Mouse (Mus musculus) retina, adult 2 months (tissue): Measurements from ENCODE around the gene Eif4g1.
A peak's percentile ranks its signal among the peaks of the same experiment; 100 is the strongest.

Experiments used
- DNase-seq: peaks from one replicate; pipeline ENCODE4 v3.0.0-alpha.2; 2012; ENCODE audit warnings: low read depth, low spot score

The Eif4g1 gene

DNA sequence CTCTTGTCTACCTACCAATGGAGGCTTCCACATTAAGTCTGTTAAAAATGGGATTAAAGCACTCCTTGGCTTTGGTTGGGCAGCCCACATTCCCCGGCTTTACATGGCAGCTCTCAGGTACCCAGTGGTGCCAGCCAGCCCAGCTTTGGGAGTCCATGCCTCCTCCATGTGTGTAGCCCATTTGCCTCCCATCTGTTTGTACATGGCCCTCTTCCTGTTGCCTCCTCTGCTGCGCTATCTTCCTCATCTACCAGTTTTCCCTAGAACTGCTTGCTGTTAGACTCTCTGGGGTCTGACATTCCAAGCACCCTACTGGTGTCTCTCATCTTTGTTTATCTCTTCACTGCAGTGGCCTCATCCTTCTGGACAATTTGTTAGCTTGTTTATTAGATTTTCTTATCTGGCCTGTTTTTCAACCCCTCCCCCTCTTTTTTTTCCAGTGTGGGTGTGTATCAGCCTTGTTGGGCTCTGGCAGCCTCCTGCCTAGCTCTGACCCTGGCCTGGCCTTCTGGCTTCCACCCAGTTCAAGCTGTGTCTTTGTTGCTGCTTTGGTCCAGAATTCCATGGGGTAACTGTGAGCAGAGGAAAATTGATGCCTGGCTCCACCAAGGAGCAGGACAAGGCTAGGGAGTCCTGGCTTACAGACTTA is 38.4 kb downstream of the Eif4g1 start:
- DNase-seq: no peak

DNA sequence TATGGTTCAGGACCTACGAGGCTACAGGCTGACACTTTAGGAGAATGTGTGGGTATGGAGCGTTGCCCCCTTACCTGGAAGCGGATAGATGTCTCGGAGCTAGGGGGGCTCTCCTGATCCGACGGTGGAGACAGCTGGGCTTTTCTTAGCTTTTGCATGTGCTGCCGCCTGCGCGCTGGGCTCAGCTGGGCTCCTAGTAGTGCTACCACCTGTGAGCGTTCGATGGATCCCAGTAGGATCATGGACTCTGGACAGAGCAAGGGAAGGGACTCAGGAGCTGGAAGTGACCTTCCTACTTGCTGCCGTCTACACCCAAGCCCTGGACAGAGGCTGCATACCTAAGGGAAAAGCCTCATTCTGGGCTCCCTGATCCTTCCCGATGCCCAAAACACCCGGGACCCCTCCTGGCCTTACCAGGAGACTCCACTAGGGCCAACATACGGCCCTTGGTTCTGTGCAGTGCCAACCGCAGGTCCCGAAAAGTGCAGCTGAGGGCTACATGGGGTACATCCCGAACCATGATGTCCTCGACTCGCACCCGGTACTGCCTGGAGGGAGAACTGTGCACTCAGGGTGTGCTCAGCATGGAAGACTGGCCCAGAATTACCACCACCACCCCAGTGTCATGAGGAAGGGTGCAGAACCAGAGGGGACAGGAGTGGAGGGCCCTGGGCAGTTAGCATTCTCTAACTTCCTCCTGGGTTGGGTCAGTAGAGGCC is 40.3 kb downstream of the Eif4g1 start:
- DNase-seq: no peak

DNA sequence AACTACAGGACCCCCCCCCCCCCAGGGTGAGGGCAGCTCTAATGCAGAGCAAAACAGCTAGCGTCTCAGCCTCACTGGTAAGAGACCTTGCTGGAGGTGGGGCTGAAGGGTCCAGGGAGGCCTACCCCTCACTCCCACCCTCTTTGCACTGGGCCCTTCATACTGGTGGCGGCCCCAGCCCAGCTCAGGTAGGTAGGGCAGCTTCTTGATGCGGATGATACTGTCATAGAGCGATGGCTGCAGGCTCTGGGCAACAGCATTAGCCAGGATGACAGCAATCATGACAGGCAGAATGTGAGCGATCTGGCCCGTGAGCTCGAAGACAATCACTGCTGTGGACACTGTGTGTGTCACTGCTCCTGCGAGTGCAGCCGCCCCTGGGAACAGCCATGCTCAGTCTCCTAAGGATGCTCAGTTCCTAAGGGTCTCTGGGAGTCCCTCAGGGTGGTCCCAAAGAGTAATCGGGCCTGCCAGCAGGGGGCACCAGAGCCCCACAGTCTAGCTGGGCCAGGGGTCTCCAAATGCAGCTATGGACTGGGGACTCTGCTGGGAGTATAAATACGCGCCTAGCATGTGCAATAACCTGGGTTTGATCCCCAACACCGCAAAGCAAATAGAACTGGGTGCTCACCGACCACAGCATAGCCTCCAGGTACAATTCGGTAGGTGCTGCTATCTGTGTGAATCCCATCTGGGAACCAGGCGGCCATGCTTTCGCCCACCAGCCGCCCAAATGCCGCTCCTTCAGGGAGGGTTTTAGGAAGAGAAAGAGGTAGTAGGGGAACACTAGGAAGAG is 41.0 kb downstream of the Eif4g1 start:
- no peak for DNase-seq

GRCm38 (mm10) chr16:20710370-20710769 is 42.3 kb downstream of the Eif4g1 start:
- no peak for DNase-seq

DNA sequence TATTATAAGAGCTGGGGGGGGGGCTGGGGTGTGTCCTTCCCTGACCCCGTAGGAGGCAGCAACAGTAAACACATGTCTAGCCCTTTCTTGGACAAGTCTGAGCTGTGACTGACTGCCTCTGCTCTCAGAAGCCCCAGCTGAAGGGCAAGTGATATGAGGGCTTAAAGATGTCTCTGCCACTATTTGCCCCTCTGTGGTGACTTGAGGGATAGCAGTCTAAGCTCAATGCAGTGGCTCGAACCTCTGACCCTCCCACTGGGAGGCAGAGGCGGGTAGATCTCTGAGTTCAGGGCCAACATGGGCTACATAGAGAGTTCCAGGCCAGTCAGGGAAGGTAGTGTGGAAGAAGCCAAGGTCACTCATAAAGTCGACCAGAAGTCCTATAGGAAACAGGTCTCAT is 42.7 kb downstream of the Eif4g1 start:
- DNase-seq: no peak

DNA sequence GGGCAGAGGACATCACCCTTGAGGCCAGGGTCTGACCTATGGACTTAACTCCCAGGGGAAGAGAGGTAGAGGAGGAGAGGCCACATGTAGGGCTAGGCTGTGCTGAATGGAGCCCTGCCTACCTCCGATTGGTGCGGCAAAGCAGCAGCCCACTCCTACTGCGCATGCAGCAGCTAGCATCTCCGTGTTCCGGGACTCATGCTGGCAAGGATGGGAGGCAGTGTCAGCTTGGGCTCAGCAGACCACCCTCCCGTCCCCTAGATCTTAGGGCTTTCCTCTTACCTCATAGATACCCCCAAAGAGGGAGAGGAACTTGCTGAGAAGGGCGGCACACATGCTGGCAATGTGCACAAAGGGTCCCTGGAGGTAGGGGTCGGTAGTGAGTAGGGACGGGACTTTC is 44.1 kb downstream of the Eif4g1 start:
- no peak for DNase-seq

GRCm38 (mm10) chr16:20712889-20713288 is 44.8 kb downstream of the Eif4g1 start:
- no peak for DNase-seq

- no peak for DNase-seq
Observed at GRCm38 (mm10) chr16:20714307-20715080, 46.4 kb downstream of the Eif4g1 start.

GRCm38 (mm10) chr16:20715161-20715560 is 47.0 kb downstream of the Eif4g1 start:
- no peak for DNase-seq

GRCm38 (mm10) chr16:20715566-20715965 is 47.5 kb downstream of the Eif4g1 start:
- no peak for DNase-seq

- no peak for DNase-seq
Observed at GRCm38 (mm10) chr16:20715976-20716840, 48.1 kb downstream of the Eif4g1 start.

DNA sequence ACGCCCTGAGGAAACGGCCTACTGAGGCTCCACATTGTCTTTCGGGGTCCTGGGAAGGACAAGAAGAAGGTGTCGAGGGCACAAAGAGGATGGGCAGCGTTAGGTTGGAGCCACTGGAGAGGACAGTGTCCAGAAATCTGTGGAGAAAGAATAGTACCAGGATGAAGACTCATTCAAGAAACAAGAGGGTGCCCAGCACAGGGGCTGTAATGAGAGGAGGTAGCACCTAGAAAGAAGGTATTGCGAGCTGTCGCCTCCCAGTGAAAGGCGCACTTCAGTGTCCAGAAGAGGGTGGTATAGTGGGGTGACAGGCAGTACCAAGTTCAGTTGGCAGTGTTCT is 48.7 kb downstream of the Eif4g1 start:
- no peak for DNase-seq

GRCm38 (mm10) chr16:20717181-20717977 is 49.3 kb downstream of the Eif4g1 start, which contains the start of the genes Polr2h and Clcn2:
Gene Polr2h (plus strand): TSS chr16:20717665.
Gene Clcn2 (minus strand): TSS chr16:20717746.
- peak; percentile 77 for DNase-seq

DNA sequence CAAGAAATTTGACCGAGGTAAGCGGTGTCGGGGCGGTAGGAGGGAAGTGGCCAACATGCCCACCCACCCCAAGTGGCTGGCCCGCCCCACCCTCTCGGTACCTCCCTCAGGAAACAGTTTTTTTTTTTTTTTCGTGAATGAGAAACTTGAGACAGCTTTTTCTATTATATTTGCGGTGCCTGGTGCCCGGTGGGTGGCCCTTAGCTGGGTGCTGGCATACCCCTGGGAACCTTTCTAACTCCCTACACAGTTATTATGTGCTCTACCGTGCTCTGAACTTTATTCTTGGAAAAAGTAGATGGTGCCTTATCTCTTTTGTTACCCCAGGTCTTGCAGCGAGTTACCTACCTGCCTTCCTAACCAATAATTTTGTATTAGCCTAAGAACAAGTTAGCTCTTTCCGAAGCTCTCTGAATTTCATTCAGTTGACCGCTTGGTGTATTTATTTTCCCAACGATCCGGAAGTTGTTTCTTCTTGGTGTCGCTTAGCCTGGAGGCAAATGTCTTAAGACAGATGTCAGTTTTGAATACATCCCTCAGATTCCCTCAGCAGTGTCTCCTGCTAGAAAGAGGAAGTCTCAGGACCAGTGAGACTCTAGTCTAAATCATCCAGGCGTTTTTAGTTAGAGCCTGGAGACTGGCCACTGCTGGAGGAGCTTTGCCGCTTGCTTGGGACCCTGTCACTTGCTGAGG is 50.0 kb downstream of the Eif4g1 start:
- no peak for DNase-seq

GRCm38 (mm10) chr16:20721808-20722207 is 53.7 kb downstream of the Eif4g1 start:
- no peak for DNase-seq

- no peak for DNase-seq
Observed at GRCm38 (mm10) chr16:20722736-20723135, 54.6 kb downstream of the Eif4g1 start.

GRCm38 (mm10) chr16:20723247-20723646 is 55.1 kb downstream of the Eif4g1 start:
- no peak for DNase-seq

GRCm38 (mm10) chr16:20724338-20724748 is 56.2 kb downstream of the Eif4g1 start:
- no peak for DNase-seq

GRCm38 (mm10) chr16:20725321-20725720 is 57.2 kb downstream of the Eif4g1 start:
- no peak for DNase-seq
